Mouse (Mus musculus) myocyte (in vitro differentiated cells): ENCODE results near the gene Dusp13.

Source experiments
- POLR2A ChIP-seq: IDR thresholded peaks from one replicate; pipeline ENCODE4 v1.6.1; 2011; ENCODE audit warnings: low read depth, mild to moderate bottlenecking, control low read depth, moderate library complexity; ENCODE audit not compliant: insufficient read length
- TCF12 ChIP-seq: IDR thresholded peaks from one replicate; pipeline ENCODE4 v1.6.1; 2011; ENCODE audit warnings: mild to moderate bottlenecking, control low read depth; ENCODE audit not compliant: poor library complexity, insufficient read depth, severe bottlenecking

DNA sequence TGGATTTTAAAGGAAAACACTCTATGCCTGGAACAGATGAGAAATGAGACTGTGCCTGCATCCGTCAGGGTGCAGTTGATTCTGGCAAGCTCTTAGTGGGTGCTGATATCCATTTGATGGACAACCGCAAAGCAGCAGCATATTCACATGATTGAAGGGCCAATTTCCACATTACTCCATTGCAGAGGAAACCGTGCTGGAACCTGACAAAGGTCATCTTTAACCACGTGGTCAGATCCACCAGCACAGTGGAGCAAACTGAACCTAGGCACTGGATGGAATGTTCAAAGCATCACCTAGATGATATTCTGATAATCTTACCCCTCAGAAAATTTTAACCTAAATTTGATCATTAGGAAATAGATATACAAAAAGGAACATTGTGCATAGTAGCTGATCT, 25.2 kb upstream of the Dusp13 start:
- TF ChIP-seq TCF12 (no peak), POLR2A (no peak)
